Mouse (Mus musculus) C2C12 (cell line): Measurements from ENCODE around the gene Tle4.

Experiments
- CEBPB ChIP-seq: IDR thresholded peaks from one replicate; pipeline ENCODE4 v1.6.1; 2011; ENCODE audit warnings: low read depth, mild to moderate bottlenecking, control low read depth, moderate library complexity
- CTCF ChIP-seq: IDR thresholded peaks from one replicate; pipeline ENCODE4 v1.5.1; 2011; ENCODE audit not compliant: control insufficient read depth, insufficient read depth, insufficient read length
- FOSL1 ChIP-seq: IDR thresholded peaks from one replicate; pipeline ENCODE4 v1.8.0; 2011; ENCODE audit warnings: mild to moderate bottlenecking, low read length; ENCODE audit not compliant: poor library complexity, insufficient read depth, severe bottlenecking
- MAX ChIP-seq: IDR thresholded peaks from one replicate; pipeline ENCODE4 v1.6.1; 2011; ENCODE audit warnings: mild to moderate bottlenecking, control low read depth
- MYOD1 ChIP-seq: IDR thresholded peaks from one replicate; pipeline ENCODE4 v1.6.1; 2011; ENCODE audit warnings: low read depth; ENCODE audit not compliant: control insufficient read depth, insufficient read length
- USF1 ChIP-seq: IDR thresholded peaks from one replicate; pipeline ENCODE4 v1.6.1; 2011; ENCODE audit warnings: low read depth, mild to moderate bottlenecking, control low read depth, moderate library complexity

- no peak for TF ChIP-seq CTCF
- no peak for TF ChIP-seq MAX
- no peak for TF ChIP-seq CEBPB
- TF ChIP-seq USF1, result no peak
- TF ChIP-seq MYOD1, result no peak
- TF ChIP-seq FOSL1, result no peak
Observed at GRCm38 (mm10) chr19:14441861-14442260, 156.0 kb downstream of the Tle4 start.
